Mouse (Mus musculus): ENCODE data around the gene Klra4. TPM values are rescaled to one million over a fixed set of nuclear protein-coding genes. Genes with fewer than 3 reads are reported as not detected.
"Not testable (repeated sequence)": the region's sequence is repeated elsewhere in the genome, so short reads cannot be mapped to it uniquely, and the experiment has no call there.

Gene Klra4
- not detected for total RNA-seq (2021)

GRCm38 (mm10) chr6:130067171-130067570, at the start of gene Klra4:
TSS of gene Klra4 (minus strand) at chr6:130067271.
- intact Hi-C loops (cut with DNase I): loop anchor here (5.0 kb wide), 1 partner anchor 240 kb away; no protein-coding TSS in a partner anchor
- not testable (repeated sequence) for DNase-seq (ENCODE audit: low spot score in 2 of 2)

GRCm38 (mm10) chr6:130110485-130110884, 43.4 kb upstream of the Klra4 start:
- intact Hi-C loops (cut with DNase I): no loop called here
- DNase-seq (ENCODE audit: low spot score in 2 of 2): no peak

DNA sequence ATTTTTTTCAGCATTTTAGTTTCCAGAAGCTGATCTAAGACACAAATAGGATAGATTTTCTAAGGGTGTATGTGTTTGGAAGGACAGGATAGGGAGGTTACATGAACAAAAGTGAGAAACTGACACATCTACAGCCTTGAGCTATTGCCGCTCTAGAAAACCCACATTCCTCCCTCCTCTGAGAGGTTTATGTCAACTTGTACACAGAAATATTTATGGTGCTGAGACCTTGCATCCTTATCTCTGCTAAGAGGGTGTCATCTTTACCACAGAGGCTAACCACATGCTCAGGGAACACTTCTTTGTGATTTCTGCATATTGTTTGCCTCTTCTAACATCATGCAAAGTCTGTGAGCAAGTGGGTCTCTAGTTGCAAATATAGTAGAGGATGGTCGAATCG, 35.7 kb upstream of the Klra4 start:
- intact Hi-C loops (cut with DNase I); DNase-seq (ENCODE audit: low spot score in 2 of 2): not testable (repeated sequence)

- intact Hi-C loops (cut with DNase I): no loop called here
- no peak for DNase-seq (ENCODE audit: low spot score in 2 of 2)
Observed at GRCm38 (mm10) chr6:130092336-130092948, 25.4 kb upstream of the Klra4 start.

- no peak for DNase-seq (ENCODE audit: low spot score in 2 of 2)
- intact Hi-C loops (cut with DNase I): loop anchor here (5.0 kb wide), 1 partner anchor 242 kb away; no protein-coding TSS in a partner anchor
Observed at GRCm38 (mm10) chr6:130065196-130065595, 1.9 kb downstream of the Klra4 start.

DNA sequence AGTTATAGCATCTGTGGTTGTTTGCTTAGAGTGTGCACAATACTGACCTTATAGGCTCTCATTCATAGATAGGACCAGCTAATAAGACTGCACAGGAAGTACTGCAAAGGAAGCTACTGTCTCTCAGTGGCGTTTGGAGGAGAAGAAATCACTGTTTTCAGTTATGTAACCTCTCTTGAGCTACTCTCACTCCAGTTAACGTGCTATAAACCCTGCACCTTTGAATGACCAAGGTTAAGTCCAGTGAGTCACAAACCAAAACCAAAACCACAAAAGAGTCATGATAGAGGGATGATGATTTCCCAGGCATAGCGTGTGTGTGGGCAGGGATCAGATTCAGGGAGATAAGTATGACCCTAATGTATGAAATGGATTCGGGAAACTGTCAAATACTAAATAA, 31.9 kb downstream of the Klra4 start:
- intact Hi-C loops (cut with DNase I); DNase-seq (ENCODE audit: low spot score in 2 of 2): not testable (repeated sequence)

DNA sequence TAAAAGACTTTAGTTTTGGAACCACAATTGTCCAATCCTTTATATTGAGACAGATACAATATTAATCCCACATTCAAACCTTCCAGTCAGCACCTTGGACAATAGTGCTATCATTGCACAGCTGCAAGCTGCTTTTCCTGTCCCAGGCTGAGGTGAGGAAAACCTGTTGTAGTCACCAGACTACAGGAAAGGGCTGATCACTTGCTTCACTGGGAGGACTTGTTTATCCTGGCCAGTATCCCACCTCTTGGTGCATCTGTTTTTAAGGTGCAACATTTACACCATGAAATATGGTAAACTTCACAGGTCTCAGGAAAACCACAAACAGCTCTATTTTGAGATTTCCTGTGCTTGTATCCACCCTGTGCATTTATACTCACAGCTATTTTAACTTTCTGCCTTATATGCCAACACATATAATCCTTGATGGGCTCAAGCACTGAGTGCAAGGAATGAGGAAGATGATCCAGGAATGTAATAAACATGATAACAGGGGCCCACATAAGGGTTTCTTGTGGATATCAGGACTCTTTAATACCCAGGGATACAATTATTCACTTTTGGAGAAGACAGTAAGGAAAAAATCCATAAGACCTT, 35.5 kb downstream of the Klra4 start:
- DNase-seq (ENCODE audit: low spot score in 2 of 2); intact Hi-C loops (cut with DNase I): not testable (repeated sequence)

DNA sequence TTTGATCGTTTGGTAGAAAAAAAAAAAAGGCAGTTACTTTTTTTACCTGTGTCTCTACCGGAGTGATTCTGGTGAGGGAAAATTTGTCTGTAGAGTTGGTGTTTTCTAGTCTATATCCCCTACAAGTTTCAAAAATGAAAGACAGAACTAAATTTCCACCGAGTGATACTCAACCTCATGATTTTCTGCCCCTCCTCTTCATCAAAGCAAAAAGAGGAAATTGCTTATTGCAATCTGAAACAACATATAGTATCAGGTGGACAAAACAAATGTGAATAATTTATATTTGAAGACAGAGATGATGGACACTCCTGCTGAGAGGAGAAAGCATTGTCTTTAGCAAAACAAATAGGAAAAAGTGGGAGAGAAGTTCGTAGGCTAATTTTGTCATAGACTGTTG, 40.2 kb downstream of the Klra4 start, which contains the start of gene Klra6:
Gene Klra6, minus strand, starts transcription at position 101 of the 400 bp plus-strand sequence.
- intact Hi-C loops (cut with DNase I): no loop called here
- no peak for DNase-seq (ENCODE audit: low spot score in 2 of 2)

Other genes starting within 250 kb of the Klra4 start
- not detected for gene Gm17631, start 204.6 kb downstream of the Klra4 start, total RNA-seq (2021)
- gene Klra17, start 190.6 kb downstream of the Klra4 start, total RNA-seq (2021): not detected
- not detected for gene Klra5, start 149.6 kb downstream of the Klra4 start, total RNA-seq (2021)
- not detected for gene Klra6, start 40.3 kb downstream of the Klra4 start, total RNA-seq (2021)
- not detected for gene Klra8, start 62.6 kb upstream of the Klra4 start, total RNA-seq (2021)
- not detected for gene Klra9, start 125.8 kb upstream of the Klra4 start, total RNA-seq (2021)
- not detected for gene Klra7, start 166.1 kb upstream of the Klra4 start, total RNA-seq (2021)
- not detected for gene Klra10, start 214.7 kb upstream of the Klra4 start, total RNA-seq (2021)